Mouse (Mus musculus) lung, postnatal 4 days (tissue): ENCODE data around the gene Tsen2.

Source experiments
- DNase-seq, 2 experiments: peaks; one replicate each; pipeline ENCODE4 v3.0.0; 2021

The Tsen2 gene

DNA sequence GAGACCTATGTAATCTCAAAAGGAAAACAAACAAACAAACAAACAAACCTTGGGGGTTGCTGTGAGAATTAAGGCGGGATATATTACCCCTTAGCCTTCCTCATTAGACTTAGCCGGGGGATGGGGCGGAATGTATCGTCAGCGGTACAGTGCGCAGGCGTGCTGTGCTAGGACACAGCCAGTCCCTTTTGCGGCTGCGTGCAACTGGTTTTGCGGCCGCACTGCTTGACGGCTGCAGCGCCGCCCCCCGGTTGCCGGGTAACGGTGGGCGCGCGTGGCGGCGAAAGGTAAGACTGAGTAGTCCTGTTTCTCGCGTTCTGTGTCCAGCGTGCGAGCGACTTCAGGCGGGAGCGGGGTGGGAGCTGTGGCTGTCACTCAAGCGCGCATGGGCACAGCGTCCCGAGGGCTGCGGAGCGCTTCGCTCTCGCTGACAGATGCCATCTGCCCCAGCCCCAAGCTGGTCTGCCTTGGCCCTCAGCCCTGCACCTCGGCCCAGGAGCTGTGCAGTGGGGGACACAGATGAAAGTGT, at the start of gene Tsen2:
Gene Tsen2, plus strand, starts transcription at position 223 of the 529 bp plus-strand sequence.
- peak; percentile 98 for DNase-seq

DNA sequence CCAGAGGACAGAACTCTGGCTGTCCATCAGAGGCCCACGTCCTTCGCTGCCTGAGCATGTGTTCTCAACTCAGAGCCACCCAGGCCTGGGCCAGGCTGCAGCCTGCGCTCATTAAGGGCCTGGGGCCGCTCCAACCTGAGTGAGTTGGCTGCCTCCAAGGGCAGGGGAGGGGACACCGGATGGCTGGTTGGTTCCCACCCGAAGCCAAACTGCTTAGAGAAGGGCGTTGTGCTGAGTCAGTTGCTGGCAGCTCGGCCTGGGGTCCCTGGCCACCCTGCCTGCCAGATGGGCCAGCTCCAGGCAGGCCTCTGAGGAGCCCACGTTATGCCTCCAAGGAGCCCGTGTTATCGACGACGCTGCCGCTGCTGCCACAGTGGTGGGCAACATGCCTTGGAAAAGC, 44.9 kb upstream of the Tsen2 start:
- peak in 1 of 2 experiments; percentile 74 for DNase-seq

DNA sequence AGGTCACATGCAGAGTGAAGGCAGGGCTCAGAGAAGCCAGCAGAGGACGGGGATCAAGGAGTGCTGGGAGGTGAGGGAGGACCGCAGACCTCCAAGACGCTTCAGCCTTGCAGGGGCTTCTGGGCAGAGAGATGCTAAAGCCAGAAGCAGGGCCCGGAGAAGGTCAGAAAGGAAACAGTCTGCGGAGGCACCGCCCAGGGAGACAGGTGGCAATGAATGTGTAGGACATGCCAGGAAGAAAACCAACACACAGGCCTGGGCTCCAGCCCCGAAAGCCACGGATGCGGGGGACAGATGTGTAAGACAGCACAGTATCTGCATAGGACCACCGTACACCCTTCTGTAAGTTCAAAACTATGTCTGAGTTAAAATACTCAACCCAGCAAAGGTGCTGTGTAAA, 44.2 kb upstream of the Tsen2 start:
- no peak for DNase-seq

DNA sequence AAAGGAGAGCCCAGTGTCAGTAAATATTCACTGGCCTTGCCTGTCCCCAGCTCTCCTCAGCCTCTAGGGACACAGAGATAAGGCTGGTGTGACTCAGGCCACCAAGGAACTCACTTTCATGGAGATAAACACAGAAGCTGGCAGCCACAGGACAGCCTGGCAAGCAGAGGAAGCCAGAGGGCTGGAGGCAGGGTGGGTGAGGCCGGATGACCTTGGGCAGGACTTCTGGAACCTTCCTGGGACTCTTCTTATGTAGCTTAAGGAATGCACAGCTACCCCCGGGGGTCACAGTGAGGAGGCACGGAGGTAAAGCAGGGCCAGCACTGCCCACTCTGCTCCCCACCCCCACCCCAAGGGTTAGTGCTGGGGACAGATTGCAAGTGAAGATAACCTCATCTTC, 43.3 kb upstream of the Tsen2 start:
- DNase-seq = no peak

DNA sequence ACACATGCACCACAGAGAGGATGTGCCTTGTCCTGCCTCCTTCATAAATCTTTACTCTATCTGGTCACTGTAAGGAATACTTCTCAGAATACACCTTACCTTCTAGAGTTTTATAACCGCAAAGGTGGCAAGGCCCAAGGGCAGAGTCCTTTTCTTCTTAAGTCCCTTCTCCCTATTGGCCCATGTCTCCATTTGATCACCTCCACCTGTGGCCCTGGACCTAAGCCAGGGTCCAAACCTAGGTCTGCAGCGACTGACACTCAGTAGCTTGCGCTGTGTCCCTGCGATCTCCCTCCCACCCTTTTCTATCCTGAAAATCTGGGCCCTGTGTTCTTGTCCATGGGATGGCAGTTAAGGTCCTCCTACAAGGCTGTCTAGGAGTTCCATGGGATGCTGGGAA, 41.4 kb upstream of the Tsen2 start:
- DNase-seq = no peak

DNA sequence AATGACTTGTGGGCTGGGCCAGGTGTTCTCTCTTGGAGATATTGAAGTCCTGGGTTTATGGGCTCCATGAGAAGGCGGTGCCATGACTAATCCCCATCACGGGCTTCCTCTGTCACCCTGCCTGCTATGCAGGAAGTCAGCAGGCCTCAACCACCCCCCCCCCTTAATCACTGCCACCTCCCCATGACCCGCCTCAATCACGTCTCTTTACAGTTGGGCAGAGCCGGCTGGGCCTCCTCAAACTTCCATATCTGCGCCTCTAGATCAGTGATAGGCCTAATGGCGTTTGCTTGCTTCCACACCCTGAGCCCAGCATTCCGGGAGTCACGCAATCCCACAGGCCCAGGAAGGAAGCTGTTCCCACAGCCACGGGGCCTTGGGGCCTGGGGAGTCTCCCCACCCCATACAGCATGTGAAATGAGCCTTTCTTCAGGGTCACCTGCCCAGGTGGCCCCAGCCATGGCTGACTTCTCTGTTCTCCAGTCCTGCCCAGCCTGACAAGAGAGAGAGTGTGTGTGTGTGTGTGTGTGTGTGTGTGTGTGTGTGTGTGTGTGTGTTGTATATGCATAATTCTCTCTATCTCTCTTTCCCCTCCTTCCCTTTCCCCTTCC, 40.8 kb upstream of the Tsen2 start:
- peak in 1 of 2 experiments; percentile 37 for DNase-seq

DNA sequence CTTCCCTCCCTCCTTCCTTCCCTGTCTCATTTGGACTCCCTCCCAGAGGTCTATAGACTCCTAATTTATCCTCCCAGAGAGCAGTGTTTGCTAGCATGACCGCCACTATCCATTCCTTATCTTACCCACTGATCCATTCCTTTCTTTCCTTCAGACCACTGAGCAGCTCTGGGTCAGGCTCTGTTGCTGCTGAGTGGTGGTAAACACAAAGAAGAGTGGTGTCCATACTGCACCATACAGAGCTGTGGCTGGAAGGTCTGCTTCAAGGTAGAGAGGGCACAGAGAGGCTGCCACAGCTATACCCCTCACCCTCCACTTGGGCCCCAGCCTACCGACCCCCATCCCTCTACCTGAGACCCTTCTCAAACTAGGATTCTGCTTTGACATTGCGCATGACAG, 40.3 kb upstream of the Tsen2 start:
- no peak for DNase-seq

DNA sequence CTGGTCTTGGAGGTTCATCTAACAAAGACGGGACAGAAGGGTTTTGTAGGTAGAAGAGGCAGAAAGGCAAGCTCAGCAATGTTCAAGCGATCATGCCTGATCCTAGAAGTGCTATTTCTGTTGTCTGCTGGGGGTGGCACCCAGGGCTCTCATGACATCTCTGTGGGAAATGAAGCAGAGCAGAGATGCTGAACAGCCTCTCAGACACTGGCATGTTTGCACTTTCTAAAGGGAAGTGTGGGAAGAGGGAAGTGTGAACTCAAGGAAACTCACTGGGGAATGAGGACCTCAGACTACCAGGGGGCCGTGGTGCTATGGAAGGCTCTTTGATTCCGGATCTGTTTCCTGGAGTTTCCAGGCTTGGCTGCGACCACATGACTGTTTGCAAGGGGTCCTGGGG, 39.5 kb upstream of the Tsen2 start:
- no peak for DNase-seq

DNA sequence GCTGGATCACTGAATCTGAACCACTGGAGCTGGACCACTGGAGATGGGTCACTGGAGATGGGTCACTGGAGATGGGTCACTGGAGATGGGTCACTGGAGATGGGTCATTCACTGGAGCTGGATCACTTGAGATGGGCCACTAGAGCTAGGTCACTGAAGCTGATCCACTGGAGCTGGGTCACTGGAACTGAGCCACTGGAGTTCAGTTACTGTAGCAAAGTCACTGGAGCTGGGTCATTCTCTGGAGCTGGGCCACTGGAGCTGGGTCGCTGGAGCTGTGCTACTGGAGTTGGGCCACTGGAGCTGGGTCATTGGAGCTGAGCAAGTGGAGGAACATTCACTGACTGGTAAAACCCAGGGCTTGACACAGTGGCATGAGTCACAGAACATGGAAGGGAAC, 38.0 kb upstream of the Tsen2 start:
- DNase-seq = no peak

DNA sequence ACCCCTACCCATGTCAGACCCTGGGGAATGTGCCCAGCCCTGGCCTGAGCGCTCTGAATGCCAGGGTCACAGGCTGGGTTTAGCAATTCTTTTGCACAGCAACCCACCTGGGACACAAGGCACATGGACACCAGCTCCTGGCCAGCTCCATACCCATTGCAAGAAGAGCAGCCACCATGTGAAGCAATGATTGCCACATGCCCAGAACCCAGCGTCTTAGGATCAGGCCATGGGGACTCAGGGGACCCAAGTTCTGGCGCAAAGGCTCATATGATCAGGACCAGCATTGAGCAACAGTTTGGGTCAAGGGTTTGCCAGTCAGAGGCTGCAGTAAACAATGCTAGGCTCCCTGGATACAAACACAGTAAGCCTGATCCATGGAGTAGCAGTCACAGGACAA, 33.0 kb upstream of the Tsen2 start:
- peak; percentile 36 to 45 for DNase-seq

DNA sequence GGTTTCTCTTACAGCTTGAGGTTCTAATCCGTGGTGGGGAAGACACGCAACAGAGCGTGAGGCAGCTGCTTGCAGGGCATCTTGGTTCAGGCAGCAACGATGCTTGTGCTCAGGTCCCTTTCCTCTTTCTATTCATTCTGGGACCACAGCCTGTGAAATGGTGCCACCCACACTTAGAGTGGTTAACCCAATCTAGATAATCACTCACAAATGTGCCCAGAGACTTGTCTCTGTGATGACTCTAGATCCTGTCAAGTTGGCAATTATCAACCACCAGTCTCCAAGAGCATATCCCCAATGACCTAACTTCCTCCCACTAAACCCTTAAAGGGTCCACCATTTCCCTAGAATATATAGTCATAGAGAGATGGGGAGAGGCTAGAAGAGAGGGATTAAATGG, 31.3 kb upstream of the Tsen2 start:
- no peak for DNase-seq

DNA sequence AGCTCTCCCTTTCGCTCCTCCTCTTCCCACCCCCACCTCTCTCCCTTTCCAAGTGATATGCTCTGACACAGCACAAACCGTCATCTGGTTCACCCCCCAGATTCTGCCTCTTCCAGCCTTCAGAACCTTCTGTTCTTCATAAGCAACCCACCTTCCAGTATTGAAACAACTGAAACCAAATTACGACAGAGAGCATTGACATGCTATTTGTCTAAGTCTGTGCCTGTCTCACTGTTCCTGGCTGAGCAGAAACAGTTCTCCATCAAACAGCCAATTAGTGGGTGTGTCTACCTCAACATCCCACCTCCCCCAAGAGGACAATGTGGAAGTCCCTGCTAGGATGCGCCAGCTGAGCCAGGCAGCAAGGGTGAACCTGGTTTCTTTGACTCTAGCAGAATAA, 26.6 kb upstream of the Tsen2 start:
- DNase-seq = no peak

DNA sequence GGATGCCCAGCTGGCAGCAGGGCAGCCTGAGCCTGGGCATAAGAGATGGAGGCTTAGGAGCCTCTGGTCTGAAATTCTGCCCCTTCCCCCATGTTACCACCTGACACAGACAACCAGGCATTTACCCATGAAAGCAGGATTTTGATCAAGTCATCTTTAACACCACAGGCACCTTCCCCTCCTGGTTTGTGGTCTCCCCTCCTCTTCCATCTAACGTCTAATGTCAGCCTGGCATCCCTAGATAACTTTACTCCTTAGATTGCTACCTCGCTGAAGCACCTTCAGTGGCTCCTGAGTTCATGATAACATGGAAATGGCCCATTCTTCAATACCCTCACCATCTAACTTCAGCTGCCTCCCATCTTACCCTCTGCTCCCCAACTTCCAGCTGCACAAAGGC, 26.1 kb upstream of the Tsen2 start:
- no peak for DNase-seq

DNA sequence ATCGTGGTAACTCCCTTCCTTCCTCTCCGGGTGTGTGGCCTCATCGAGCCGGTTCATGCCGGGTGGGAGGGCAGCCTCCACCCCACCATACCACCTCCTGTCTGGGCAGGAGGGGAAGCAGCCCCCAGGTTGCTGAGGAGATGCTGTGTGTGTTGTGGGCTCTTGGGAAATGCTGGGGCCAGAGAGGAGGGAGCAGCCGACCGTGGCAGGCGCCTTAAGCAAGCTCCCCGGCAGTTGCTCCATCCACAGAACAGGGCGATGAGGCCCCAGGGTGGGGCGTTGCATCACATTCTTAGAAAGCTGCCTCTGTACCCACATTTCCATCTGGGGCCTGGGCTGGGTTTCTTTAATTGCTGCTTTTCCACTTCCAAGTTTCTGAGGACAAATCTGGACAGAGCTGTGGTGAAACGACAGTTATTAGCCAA, 25.2 kb upstream of the Tsen2 start:
- peak; percentile 73 to 84 for DNase-seq

DNA sequence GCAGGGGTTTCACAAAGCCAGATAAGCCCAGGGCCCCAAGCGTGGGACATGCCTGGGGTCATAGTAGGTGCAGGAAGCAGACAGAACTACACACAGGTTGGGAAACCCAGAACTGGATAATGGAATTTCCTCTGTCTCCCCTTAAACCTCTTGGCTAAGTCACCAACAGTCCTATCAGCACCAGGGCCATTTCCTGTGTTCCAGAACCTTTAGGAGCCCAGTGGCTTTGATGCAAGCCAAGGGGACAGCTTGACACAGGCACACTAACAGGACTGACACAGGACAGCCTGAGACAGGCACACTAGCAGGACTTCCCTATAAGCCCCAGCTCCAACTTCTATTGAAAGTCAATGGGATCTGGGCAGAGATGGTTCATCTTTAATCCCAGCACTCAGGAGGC, 22.5 kb upstream of the Tsen2 start:
- no peak for DNase-seq

DNA sequence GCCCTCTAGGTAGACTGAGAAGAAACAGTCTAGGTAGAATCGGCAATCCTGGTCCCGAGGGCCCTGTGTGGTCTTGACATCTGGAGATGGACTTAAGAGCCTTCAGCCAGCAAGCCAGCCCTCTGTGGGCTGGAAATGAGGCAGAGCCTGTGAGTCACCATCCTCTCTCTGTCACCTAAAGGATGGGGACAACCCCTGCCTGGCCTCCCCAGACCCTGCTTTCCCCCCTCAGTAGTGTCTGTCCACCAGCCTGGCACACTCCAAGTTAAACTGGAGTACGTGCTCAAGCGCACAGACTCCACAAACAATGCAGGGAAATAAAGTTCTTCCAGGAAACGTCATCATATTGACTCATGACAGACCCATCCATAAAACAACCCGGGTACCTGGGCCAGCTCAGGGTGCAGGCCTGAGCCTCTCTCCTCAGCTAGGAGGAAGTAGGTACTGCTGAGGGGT, 21.7 kb upstream of the Tsen2 start:
- DNase-seq = no peak

DNA sequence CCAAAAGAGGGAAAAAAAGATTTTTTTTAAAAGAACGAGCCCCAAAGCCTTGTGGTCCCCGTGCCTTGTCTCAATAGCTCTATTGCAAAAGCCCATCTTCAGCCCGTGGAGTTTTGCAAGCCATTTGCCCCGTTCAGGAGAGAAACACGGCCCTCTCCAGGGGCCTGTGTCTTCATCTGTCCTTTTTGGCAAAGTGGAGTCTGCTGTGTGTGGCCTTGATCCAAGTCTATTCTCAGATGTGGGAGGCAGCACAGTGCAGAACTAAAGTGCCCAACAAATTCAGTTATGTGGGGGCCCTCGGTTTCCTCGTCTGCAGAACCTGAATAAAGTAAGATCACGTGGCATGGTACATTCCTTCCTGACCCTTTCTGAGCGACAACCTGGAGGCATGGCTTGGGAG, 21.3 kb upstream of the Tsen2 start:
- DNase-seq = peak; percentile 41 to 58

DNA sequence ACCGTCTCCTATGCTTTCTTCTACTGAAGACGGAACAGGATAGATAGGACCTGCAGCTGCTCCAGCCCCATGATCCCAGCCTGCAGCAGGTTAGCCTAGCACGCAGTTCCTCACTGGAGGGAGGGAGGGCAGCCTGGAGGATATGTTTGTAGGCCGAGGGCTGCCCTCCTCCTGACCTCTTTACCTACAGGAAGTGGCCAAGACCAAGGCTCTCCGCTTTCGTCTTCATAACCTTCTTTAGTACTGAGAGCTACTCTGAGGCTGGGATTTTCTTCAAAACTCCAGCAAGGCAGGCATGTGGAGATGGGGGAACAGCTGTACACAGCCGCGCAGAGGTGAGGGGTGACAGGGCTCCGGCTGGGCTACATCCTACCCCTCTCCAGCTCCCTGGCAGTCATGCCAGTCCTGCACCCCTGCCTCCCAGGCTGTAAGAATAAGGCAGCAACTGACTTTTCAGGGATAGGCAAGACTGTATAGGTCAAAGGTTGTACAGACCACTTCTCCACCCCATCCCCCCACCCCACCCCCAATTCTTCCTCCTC, 19.9 kb upstream of the Tsen2 start:
- peak; percentile 41 to 78 for DNase-seq

DNA sequence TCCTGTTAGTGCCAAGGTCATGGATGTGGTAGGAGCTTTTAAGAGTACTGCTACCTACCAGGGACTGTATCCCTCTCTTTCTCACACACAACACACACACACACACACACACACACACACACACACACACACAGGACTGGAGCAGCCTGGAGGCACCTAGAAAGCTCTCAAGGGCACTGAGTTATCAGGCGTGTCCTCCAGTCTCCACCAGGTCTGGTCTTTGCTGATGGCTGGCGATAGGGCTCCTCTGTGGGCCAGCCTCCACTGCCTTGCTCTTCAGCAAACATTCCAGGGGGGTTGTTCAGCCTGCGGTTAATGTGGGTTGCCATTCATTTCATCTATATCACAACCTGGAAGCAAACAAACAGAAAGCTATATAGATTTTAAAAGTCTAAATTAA, 17.0 kb upstream of the Tsen2 start:
- peak in 1 of 2 experiments; percentile 5 for DNase-seq

DNA sequence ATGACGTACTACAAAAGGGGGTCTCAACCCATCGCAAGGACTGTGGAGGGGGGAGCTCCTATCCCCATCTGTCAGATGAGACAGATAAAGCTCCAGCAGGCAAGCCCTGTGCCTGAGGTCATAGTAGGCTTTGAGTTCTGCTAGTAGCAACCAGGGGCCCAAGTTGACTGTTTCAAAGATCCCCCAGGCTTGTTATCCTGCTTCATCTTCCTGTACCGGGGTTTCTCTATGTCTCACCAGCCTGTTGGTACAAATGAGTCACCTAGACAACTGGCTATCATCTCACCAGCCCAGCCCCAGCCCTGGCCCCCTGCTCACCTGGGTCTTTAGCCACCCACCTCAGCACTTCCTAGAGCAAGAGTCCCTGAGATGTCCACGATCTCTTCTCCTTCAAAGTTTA, 16.1 kb upstream of the Tsen2 start:
- DNase-seq = no peak

DNA sequence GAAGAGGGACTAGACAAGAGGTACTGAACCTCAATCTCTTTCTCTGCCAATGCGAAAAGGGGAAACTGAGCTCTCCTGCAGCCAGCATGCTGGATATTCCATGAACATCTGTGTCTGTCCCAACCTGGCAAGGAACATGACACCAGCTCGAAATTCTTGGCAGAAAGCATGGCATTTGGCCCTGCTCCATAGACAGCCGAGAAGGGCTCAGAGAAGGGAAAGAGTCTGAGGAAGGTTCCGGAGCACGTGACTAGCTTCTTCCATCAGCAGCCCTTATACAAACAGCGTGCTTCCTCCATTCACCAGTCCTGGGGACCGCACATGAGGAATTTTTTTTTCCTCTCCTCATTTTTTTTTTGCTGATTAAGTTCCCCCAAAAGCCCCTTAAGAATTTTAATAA, 9.8 kb upstream of the Tsen2 start:
- peak; percentile 57 to 64 for DNase-seq

DNA sequence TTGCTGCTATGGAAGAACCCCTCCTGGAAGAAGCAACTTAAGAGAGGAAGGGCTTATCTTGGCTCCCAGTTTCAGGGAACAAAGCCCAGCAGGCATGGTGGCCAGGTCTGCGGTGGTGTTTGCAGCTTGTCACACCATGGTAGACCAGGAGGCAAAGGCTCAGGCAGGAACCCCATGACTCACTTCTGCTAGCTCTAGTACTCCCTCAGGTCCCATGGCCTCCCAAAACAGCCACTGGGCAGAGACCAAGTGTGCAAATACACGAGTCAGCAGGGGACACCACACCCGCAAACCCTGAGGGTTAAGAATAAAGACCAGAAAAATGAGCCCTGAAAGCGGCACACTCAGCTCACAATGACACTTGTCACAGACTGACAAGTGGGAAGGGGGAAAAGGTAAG, 8.3 kb upstream of the Tsen2 start:
- no peak for DNase-seq

DNA sequence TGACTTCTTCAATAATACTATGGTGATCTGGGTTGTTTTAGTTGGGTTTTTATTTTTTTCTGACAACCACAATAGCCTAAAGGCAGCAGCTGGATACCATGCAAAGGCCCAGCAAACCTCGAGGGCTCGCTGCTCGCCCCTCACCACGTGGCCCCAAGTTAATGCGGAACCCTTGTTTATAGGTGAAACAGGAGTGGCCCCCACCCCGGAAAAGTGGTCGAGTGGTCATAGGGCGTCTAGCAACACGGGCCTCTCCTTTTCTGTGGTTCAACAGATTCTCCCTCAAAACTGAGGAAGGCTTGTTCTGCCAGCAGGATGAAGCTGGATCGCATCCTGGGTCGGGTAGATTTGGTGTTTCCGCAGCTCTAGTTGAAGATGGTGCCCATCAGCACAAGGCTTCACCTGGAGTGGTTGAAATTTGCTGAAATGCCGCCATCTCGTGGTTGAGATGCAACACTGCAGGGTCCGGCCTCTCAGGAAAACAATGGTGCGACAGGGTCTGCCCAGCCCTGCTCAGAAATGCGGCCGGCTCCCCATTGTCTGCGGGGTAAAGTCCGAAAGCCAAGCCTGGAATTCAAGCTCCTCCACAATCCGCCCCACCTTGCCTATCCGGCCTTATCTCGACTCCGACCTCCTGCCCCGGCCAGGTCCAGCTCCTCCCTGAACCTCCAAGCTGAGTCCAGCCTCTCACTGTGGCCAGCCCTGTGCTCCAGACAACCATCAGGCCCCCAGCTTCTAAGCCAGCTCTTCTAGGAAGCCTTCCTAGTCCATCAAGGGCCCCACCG, 5.6 kb upstream of the Tsen2 start:
- peak; percentile 81 to 91 for DNase-seq

DNA sequence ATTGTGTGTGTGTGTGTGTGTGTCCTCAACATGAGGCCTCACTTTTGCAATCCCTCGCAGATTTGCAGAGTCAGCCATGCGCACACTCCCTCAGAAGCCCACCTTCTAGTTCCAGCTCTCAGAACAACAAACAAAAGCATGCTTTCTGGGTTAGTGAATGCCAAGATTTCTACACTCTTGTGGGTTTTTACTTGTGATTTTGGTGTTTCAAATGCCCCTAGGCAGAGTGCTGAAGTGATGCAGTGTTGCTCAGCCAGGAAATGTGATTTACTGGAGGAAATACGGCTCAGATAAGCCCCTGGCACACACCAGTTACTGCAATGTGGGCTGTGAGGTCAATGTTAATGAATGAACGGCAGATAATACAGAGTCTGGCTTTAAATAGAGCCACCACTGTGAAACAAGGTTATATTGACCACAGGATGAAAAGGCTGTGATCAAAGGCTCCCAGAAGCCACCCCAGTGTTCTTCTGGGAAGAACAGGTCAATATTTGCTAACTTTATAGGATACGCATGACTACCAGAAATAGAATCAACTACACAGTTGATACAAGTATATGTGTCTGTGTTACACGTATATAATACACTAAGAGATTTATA, 2.7 kb upstream of the Tsen2 start:
- peak in 1 of 2 experiments; percentile 28 for DNase-seq
